Mouse (Mus musculus) embryonic fibroblast, embryonic 13.5 days (primary cell): ENCODE data around the gene Tef. TPM values are rescaled to one million over a fixed set of nuclear protein-coding genes. Genes with fewer than 3 reads are reported as not detected.

Source experiments
- H3K27ac ChIP-seq: 2 replicates; pipeline ENCODE4 v1.5.1; 2012; ENCODE audit warnings: low read length, control low read depth, inconsistent platforms; ENCODE audit not compliant: insufficient read depth
- H3K4me1 ChIP-seq: 2 replicates; pipeline ENCODE4 v1.6.1; 2011; ENCODE audit warnings: low read length; ENCODE audit not compliant: control insufficient read depth, insufficient read depth
- H3K4me3 ChIP-seq: 2 replicates; pipeline ENCODE4 v1.5.1; 2011; ENCODE audit warnings: mild to moderate bottlenecking, control low read depth, low read length; ENCODE audit not compliant: insufficient read depth
- CTCF ChIP-seq: IDR thresholded peaks from 2 replicates; pipeline ENCODE4 v1.5.1; 2011; ENCODE audit warnings: mild to moderate bottlenecking, control low read depth, low read length, moderate library complexity, borderline replicate concordance; ENCODE audit not compliant: insufficient read depth
- POLR2A ChIP-seq: IDR thresholded peaks from 2 replicates; pipeline ENCODE4 v1.6.1; 2011; ENCODE audit warnings: low read depth, mild to moderate bottlenecking, control low read depth, low read length, moderate library complexity
- polyA plus RNA-seq: library from polyadenylated mRNA; stranded (reverse); fragments of >200 nt; gene quantifications from 2 replicates; pipeline ENCODE4 v1.2.4, GENCODE M21; 2011; ENCODE audit warnings: low read depth; ENCODE audit not compliant: missing spikeins, insufficient read length

The Tef gene
- polyA plus RNA-seq, 1 experiment, result 43.1 TPM

- H3K27ac ChIP-seq, result no peak overlapping the region
- TF ChIP-seq POLR2A, result no peak
- no peak for TF ChIP-seq CTCF
- no peak overlapping the region for H3K4me3 ChIP-seq
- H3K4me1 ChIP-seq, result peaks cover 5% of the 10 kb centered on the region
These were observed 33.0 kb downstream of the Tef start for GRCm38 (mm10) chr15:81835007-81835880.

- Histone ChIP-seq H3K4me3 (no peak overlapping the region), H3K27ac (no peak overlapping the region), H3K4me1 (peaks cover 5% of the 10 kb centered on the region)
- TF ChIP-seq CTCF (no peak), POLR2A (peak; percentile 46)
These were observed 34.1 kb downstream of the Tef start for GRCm38 (mm10) chr15:81836124-81836821.

GRCm38 (mm10) chr15:81836966-81837920 lies 35.0 kb downstream of the Tef start:
- peaks cover 5% of the 10 kb centered on the region for H3K4me1 ChIP-seq
- no peak for TF ChIP-seq POLR2A
- TF ChIP-seq CTCF, result no peak
- no peak overlapping the region for H3K4me3 ChIP-seq
- H3K27ac ChIP-seq, result no peak overlapping the region

- no peak overlapping the region for H3K4me3 ChIP-seq
- TF ChIP-seq POLR2A (no peak), CTCF (no peak)
- H3K4me1 ChIP-seq, result peaks cover 5% of the 10 kb centered on the region
- no peak overlapping the region for H3K27ac ChIP-seq
These were observed 36.5 kb downstream of the Tef start for GRCm38 (mm10) chr15:81838554-81839235.

GRCm38 (mm10) chr15:81839634-81840033 lies 37.4 kb downstream of the Tef start:
- H3K4me3 ChIP-seq, result no peak overlapping the region
- TF ChIP-seq CTCF (no peak), POLR2A (no peak)
- peaks cover 5% of the 10 kb centered on the region for H3K4me1 ChIP-seq
- H3K27ac ChIP-seq, result no peak overlapping the region

- TF ChIP-seq POLR2A (no peak), CTCF (no peak)
- Histone ChIP-seq H3K4me3 (no peak overlapping the region), H3K4me1 (peaks cover 5% of the 10 kb centered on the region), H3K27ac (no peak overlapping the region)
These were observed 38.1 kb downstream of the Tef start for GRCm38 (mm10) chr15:81840306-81840705.

- Histone ChIP-seq H3K4me3 (no peak overlapping the region), H3K4me1 (peaks cover 5% of the 10 kb centered on the region), H3K27ac (no peak overlapping the region)
- TF ChIP-seq POLR2A (no peak), CTCF (no peak)
These were observed 40.1 kb downstream of the Tef start for GRCm38 (mm10) chr15:81842275-81842674.

- H3K4me3 ChIP-seq, result no peak overlapping the region
- no peaks in the 10 kb centered on the region for H3K4me1 ChIP-seq
- H3K27ac ChIP-seq, result no peak overlapping the region
- no peak for TF ChIP-seq CTCF
- TF ChIP-seq POLR2A, result no peak
These were observed 42.9 kb downstream of the Tef start for GRCm38 (mm10) chr15:81845033-81845625.
